Mouse (Mus musculus) forebrain, embryonic 13.5 days (tissue): Measurements from ENCODE around the gene Ntsr1. TPM values are rescaled to one million over a fixed set of nuclear protein-coding genes. Genes with fewer than 3 reads are reported as not detected.

Source experiments
- ATAC-seq: fragments of 200-750 bp; cut with Nextera tagmentation; 2 replicates; pipeline ENCODE4 v1.8.0; 2017
- H3K27ac ChIP-seq: fragments of 300-500 bp; sonication (generic); 2 replicates; pipeline ENCODE4 v1.5.1; 2015; ENCODE audit warnings: inconsistent platforms, mild to moderate bottlenecking, moderate library complexity
- H3K27me3 ChIP-seq: fragments of 300-500 bp; sonication (generic); 2 replicates; pipeline ENCODE4 v1.6.1; 2015; ENCODE audit warnings: mild to moderate bottlenecking, inconsistent platforms
- H3K36me3 ChIP-seq: fragments of 300-500 bp; sonication (generic); 2 replicates; pipeline ENCODE4 v1.6.1; 2015; ENCODE audit warnings: mild to moderate bottlenecking, inconsistent platforms; ENCODE audit not compliant: poor library complexity, severe bottlenecking
- H3K4me1 ChIP-seq: fragments of 300-500 bp; sonication (generic); 2 replicates; pipeline ENCODE4 v1.6.1; 2015; ENCODE audit warnings: inconsistent platforms
- H3K4me2 ChIP-seq: fragments of 300-500 bp; sonication (generic); 2 replicates; pipeline ENCODE4 v1.6.1; 2015; ENCODE audit warnings: inconsistent platforms, mild to moderate bottlenecking, moderate library complexity
- H3K4me3 ChIP-seq: fragments of 300-500 bp; sonication (generic); 2 replicates; pipeline ENCODE4 v1.5.1; 2015; ENCODE audit warnings: mild to moderate bottlenecking, inconsistent platforms
- H3K9ac ChIP-seq: fragments of 300-500 bp; sonication (generic); 2 replicates; pipeline ENCODE4 v1.6.1; 2015; ENCODE audit warnings: mild to moderate bottlenecking, inconsistent platforms
- H3K9me3 ChIP-seq: fragments of 300-500 bp; sonication (generic); replicated peaks from 2 replicates; pipeline ENCODE4 v1.6.1; 2016; ENCODE audit warnings: inconsistent platforms
- WGBS: fragments of 180-500 bp; shearing (Covaris S2); methylation state at CpG from one replicate; pipeline ENCODE4 v1.1.7; 2015; 5-methylcytosine and 5-hydroxymethylcytosine counted together
- polyA plus RNA-seq: library from polyadenylated mRNA; unstranded; fragments of >200 nt; fragmentation: Nextera tagmentation; extraction: Ambion mirVana; gene quantifications from 2 replicates; pipeline ENCODE4 v1.2.1, GENCODE M21; 2015

The Ntsr1 gene
- polyA plus RNA-seq, 1 experiment from 2014 or later, result 2.2 TPM

GRCm38 (mm10) chr2:180508455-180509115 is 8.8 kb downstream of the Ntsr1 start:
- H3K36me3 ChIP-seq, result no peaks in the 10 kb centered on the region
- no peak overlapping the region for H3K4me2 ChIP-seq
- H3K27me3 ChIP-seq, result peaks cover 4% of the 10 kb centered on the region; the same call in 1 of the 2 replicates
- H3K4me1 ChIP-seq, result peaks cover 43% of the 10 kb centered on the region
- H3K9ac ChIP-seq, result no peak overlapping the region
- H3K9me3 ChIP-seq, result no peaks in the 10 kb centered on the region
- no peak overlapping the region for H3K4me3 ChIP-seq
- H3K27ac ChIP-seq, result no peak overlapping the region
- WGBS, result 48% methylated on average over 14 of the region's 14 CpGs
- ATAC-seq, result no peak

GRCm38 (mm10) chr2:180510867-180511266 is 11.1 kb downstream of the Ntsr1 start:
- ATAC-seq, result no peak
- no peak overlapping the region for H3K4me2 ChIP-seq
- no peaks in the 10 kb centered on the region for H3K9me3 ChIP-seq
- no peak overlapping the region for H3K27ac ChIP-seq
- H3K27me3 ChIP-seq, result peaks cover 12% of the 10 kb centered on the region; the same call in 1 of the 2 replicates
- no peak overlapping the region for H3K9ac ChIP-seq
- H3K4me1 ChIP-seq, result peaks cover 48% of the 10 kb centered on the region
- no peak overlapping the region for H3K4me3 ChIP-seq
- WGBS, result 94% methylated on average over 5 of the region's 5 CpGs
- no peaks in the 10 kb centered on the region for H3K36me3 ChIP-seq

- H3K27ac ChIP-seq, result peak overlapping the region; percentile 25
- no peak overlapping the region for H3K9ac ChIP-seq
- no peaks in the 10 kb centered on the region for H3K9me3 ChIP-seq
- peaks cover 36% of the 10 kb centered on the region for H3K4me1 ChIP-seq
- WGBS, result 63% methylated on average over 13 of the region's 13 CpGs
- no peak for ATAC-seq
- H3K36me3 ChIP-seq, result no peaks in the 10 kb centered on the region
- no peak overlapping the region for H3K4me2 ChIP-seq
- H3K27me3 ChIP-seq, result peaks cover 13% of the 10 kb centered on the region; the same call in 1 of the 2 replicates
- no peak overlapping the region for H3K4me3 ChIP-seq
These were observed 12.3 kb downstream of the Ntsr1 start for GRCm38 (mm10) chr2:180511875-180512661.

- ATAC-seq, result no peak
- Histone ChIP-seq H3K9ac (no peak overlapping the region), H3K4me3 (no peak overlapping the region), H3K4me2 (no peak overlapping the region), H3K4me1 (peaks cover 35% of the 10 kb centered on the region), H3K27me3 (peaks cover 13% of the 10 kb centered on the region; the same call in 1 of the 2 replicates), H3K9me3 (no peaks in the 10 kb centered on the region), H3K36me3 (no peaks in the 10 kb centered on the region), H3K27ac (no peak overlapping the region)
- WGBS, result 56% methylated on average over 3 of the region's 3 CpGs
These were observed 13.2 kb downstream of the Ntsr1 start for GRCm38 (mm10) chr2:180513019-180513418.

- no peak for ATAC-seq
- peaks cover 13% of the 10 kb centered on the region; the same call in 1 of the 2 replicates for H3K27me3 ChIP-seq
- H3K4me1 ChIP-seq, result peaks cover 29% of the 10 kb centered on the region
- no peak overlapping the region for H3K9ac ChIP-seq
- WGBS, result 28% methylated on average over 4 of the region's 4 CpGs
- H3K36me3 ChIP-seq, result no peaks in the 10 kb centered on the region
- H3K27ac ChIP-seq, result no peak overlapping the region
- H3K4me2 ChIP-seq, result no peak overlapping the region
- no peak overlapping the region for H3K4me3 ChIP-seq
- H3K9me3 ChIP-seq, result no peaks in the 10 kb centered on the region
These were observed 14.1 kb downstream of the Ntsr1 start for GRCm38 (mm10) chr2:180513835-180514234.

GRCm38 (mm10) chr2:180521437-180522221 is 21.9 kb downstream of the Ntsr1 start:
- peaks cover 20% of the 10 kb centered on the region for H3K27me3 ChIP-seq
- H3K9ac ChIP-seq, result no peak overlapping the region

GRCm38 (mm10) chr2:180522825-180523224 is 23.0 kb downstream of the Ntsr1 start:
- WGBS, result 84% methylated on average over 4 of the region's 4 CpGs

More at GRCm38 (mm10) chr2:180521437-180522221, 21.9 kb downstream of the Ntsr1 start:
- Histone ChIP-seq H3K4me3 (no peak overlapping the region), H3K4me2 (no peak overlapping the region), H3K27ac (no peak overlapping the region), H3K36me3 (no peaks in the 10 kb centered on the region), H3K9me3 (no peaks in the 10 kb centered on the region), H3K4me1 (peaks cover 8% of the 10 kb centered on the region)
- 46% methylated on average over 5 of the region's 5 CpGs for WGBS
- peak; percentile 53; the same call in 1 of the 2 replicates for ATAC-seq

GRCm38 (mm10) chr2:180527447-180527846 is 27.7 kb downstream of the Ntsr1 start:
- ATAC-seq, result no peak
- Histone ChIP-seq H3K36me3 (no peaks in the 10 kb centered on the region), H3K9ac (no peak overlapping the region), H3K4me1 (peaks cover 47% of the 10 kb centered on the region), H3K27me3 (peaks cover 41% of the 10 kb centered on the region), H3K9me3 (no peaks in the 10 kb centered on the region), H3K27ac (peak overlapping the region; percentile 26; the same call in 1 of the 2 replicates), H3K4me3 (no peak overlapping the region), H3K4me2 (no peak overlapping the region)
- WGBS, result 57% methylated on average over 7 of the region's 7 CpGs

More at GRCm38 (mm10) chr2:180522825-180523224, 23.0 kb downstream of the Ntsr1 start:
- Histone ChIP-seq H3K4me1 (peaks cover 14% of the 10 kb centered on the region), H3K27ac (no peak overlapping the region), H3K36me3 (no peaks in the 10 kb centered on the region), H3K4me2 (no peak overlapping the region), H3K4me3 (no peak overlapping the region), H3K9me3 (no peaks in the 10 kb centered on the region), H3K27me3 (peaks cover 28% of the 10 kb centered on the region), H3K9ac (no peak overlapping the region)
- ATAC-seq, result no peak

GRCm38 (mm10) chr2:180527883-180528282 is 28.1 kb downstream of the Ntsr1 start:
- Histone ChIP-seq H3K4me1 (peaks cover 52% of the 10 kb centered on the region), H3K9ac (no peak overlapping the region), H3K4me2 (no peak overlapping the region), H3K9me3 (no peaks in the 10 kb centered on the region), H3K36me3 (no peaks in the 10 kb centered on the region), H3K27me3 (peaks cover 41% of the 10 kb centered on the region), H3K4me3 (no peak overlapping the region), H3K27ac (peak overlapping the region; percentile 26; the same call in 1 of the 2 replicates)
- 10% methylated on average over 8 of the region's 8 CpGs for WGBS
- peak; percentile 17; the same call in 1 of the 2 replicates for ATAC-seq

GRCm38 (mm10) chr2:180530130-180530529 is 30.4 kb downstream of the Ntsr1 start:
- peaks cover 31% of the 10 kb centered on the region for H3K27me3 ChIP-seq
- 12% methylated on average over 7 of the region's 7 CpGs for WGBS
- H3K27ac ChIP-seq, result peak overlapping the region; percentile 66
- no peaks in the 10 kb centered on the region for H3K9me3 ChIP-seq
- peak overlapping the region; percentile 41; the same call in 1 of the 2 replicates for H3K9ac ChIP-seq
- peak; percentile 57 for ATAC-seq
- H3K4me3 ChIP-seq, result 0 out of 2 replicates have a peak overlapping the region, but pooled peaks have one; percentile 4
- H3K4me1 ChIP-seq, result peaks cover 58% of the 10 kb centered on the region
- H3K4me2 ChIP-seq, result peak overlapping the region; percentile 39
- no peaks in the 10 kb centered on the region for H3K36me3 ChIP-seq

- Histone ChIP-seq H3K4me2 (peak overlapping the region; percentile 39), H3K9me3 (no peaks in the 10 kb centered on the region), H3K9ac (peak overlapping the region; percentile 41; the same call in 1 of the 2 replicates), H3K27me3 (peaks cover 26% of the 10 kb centered on the region; the same call in 1 of the 2 replicates), H3K4me1 (peaks cover 58% of the 10 kb centered on the region), H3K27ac (peak overlapping the region; percentile 66), H3K36me3 (no peaks in the 10 kb centered on the region), H3K4me3 (0 out of 2 replicates have a peak overlapping the region, but pooled peaks have one; percentile 4)
- 0% methylated on average over 3 of the region's 3 CpGs for WGBS
- ATAC-seq, result peak; percentile 78
These were observed 30.8 kb downstream of the Ntsr1 start for GRCm38 (mm10) chr2:180530584-180530983.
